Mouse (Mus musculus) stomach, postnatal 0 days (tissue): ENCODE measurements around the gene Lrriq4. TPM values are rescaled to one million over a fixed set of nuclear protein-coding genes. Genes with fewer than 3 reads are reported as not detected.

Experiments used
- ATAC-seq: fragments of 200-750 bp; cut with Nextera tagmentation; 2 replicates; pipeline ENCODE4 v1.8.0; 2017; ENCODE audit not compliant: low FRiP score, low TSS enrichment
- DNase-seq: peaks from one replicate; pipeline ENCODE4 v3.0.0-alpha.2; 2016; ENCODE audit warnings: low spot score
- H3K27ac ChIP-seq: fragments of 300-500 bp; sonication (generic); replicated peaks from 2 replicates; pipeline ENCODE4 v1.5.1; 2014; ENCODE audit warnings: mild to moderate bottlenecking, control low read depth
- H3K27me3 ChIP-seq: fragments of 300-500 bp; sonication (generic); 2 replicates; pipeline ENCODE4 v1.6.1; 2014; ENCODE audit warnings: low read length; ENCODE audit not compliant: control insufficient read depth, insufficient read depth
- H3K36me3 ChIP-seq: fragments of 300-500 bp; sonication (generic); 2 replicates; pipeline ENCODE4 v1.6.1; 2014; ENCODE audit warnings: low read length, mixed read lengths; ENCODE audit not compliant: control insufficient read depth, insufficient read depth
- H3K4me1 ChIP-seq: fragments of 300-500 bp; sonication (generic); replicated peaks from 2 replicates; pipeline ENCODE4 v1.6.1; 2014; ENCODE audit warnings: antibody characterized with exemption; ENCODE audit not compliant: control insufficient read depth, insufficient read depth
- H3K4me2 ChIP-seq: fragments of 300-500 bp; sonication (generic); replicated peaks from 2 replicates; pipeline ENCODE4 v1.6.1; 2014; ENCODE audit warnings: low read depth, mild to moderate bottlenecking, control low read depth, moderate library complexity
- H3K4me3 ChIP-seq: fragments of 300-500 bp; sonication (generic); 2 replicates; pipeline ENCODE4 v1.5.1; 2014; ENCODE audit warnings: low read depth, low read length, control low read depth
- H3K9ac ChIP-seq: fragments of 300-500 bp; sonication (generic); 2 replicates; pipeline ENCODE4 v1.6.1; 2014; ENCODE audit warnings: mild to moderate bottlenecking, low read length, control low read depth, mixed read lengths
- H3K9me3 ChIP-seq: fragments of 300-500 bp; sonication (generic); 2 replicates; pipeline ENCODE4 v1.6.1; 2016; ENCODE audit warnings: low read length; ENCODE audit not compliant: control insufficient read depth
- CTCF ChIP-seq: IDR thresholded peaks from 2 replicates; pipeline ENCODE4 v1.5.1; 2016; ENCODE audit warnings: antibody characterized with exemption, low read depth, mild to moderate bottlenecking, moderate library complexity
- EP300 ChIP-seq: optimal IDR thresholded peaks from 2 replicates; pipeline ENCODE3; 2016; ENCODE audit warnings: antibody characterized with exemption
- WGBS: fragments of 180-500 bp; shearing (Covaris S2); extraction: QIAGEN DNeasy Blood & Tissue Kit; methylation state at CpG from one replicate; pipeline ENCODE4 v1.1.7; 2014; 5-methylcytosine and 5-hydroxymethylcytosine counted together
- polyA plus RNA-seq: library from polyadenylated mRNA; unstranded; fragments of >200 nt; fragmentation: Nextera tagmentation; extraction: Ambion mirVana; gene quantifications from 2 replicates; pipeline ENCODE4 v1.2.1, GENCODE M21; 2015

The Lrriq4 gene
- polyA plus RNA-seq, 1 experiment from 2014 or later, result 0.10 TPM

DNA sequence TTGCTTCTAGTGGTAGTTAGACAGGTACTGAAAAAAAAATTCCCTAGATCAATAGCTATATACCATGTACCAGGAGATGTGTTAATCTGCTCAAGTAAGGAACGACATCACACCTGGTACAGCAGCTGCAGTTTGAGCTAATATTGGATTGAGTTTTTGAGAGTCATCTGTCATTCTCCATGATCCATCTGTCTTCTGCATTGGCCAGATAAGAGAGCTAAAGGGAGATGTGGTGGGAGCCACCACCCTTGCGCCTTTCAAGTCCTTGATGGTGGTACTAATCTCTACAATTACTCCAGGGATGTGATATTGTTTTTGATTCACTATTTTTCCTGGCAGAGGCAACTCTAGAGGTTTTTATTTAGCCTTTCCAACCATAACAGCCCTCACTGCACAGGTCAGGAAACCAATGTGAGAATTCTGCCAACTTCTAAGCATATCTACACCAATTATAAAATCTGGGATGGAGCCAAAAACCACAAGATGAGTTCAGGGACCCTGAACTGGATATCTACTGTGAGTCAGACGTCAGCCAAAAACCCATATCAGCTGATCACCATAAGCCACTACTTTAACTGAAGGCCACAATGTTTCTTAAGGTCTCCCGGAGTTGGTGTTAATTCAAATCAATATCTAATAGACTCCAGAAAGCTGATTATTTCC lies 62.4 kb downstream of the Lrriq4 start:
- Histone ChIP-seq H3K27me3 (no peaks in the 10 kb centered on the region), H3K4me2 (no peak overlapping the region), H3K9ac (no peak overlapping the region), H3K27ac (no peak overlapping the region), H3K4me3 (no peak overlapping the region), H3K4me1 (no peaks in the 10 kb centered on the region), H3K9me3 (no peaks in the 10 kb centered on the region), H3K36me3 (no peaks in the 10 kb centered on the region)
- ATAC-seq (no peak), DNase-seq (no peak)
- 71% methylated on average over 4 of the region's 4 CpGs for WGBS
- TF ChIP-seq EP300, result no peak

- DNase-seq, result no peak
- H3K9ac ChIP-seq, result no peak overlapping the region
- H3K36me3 ChIP-seq, result no peaks in the 10 kb centered on the region
- H3K27me3 ChIP-seq, result no peaks in the 10 kb centered on the region
- no peak overlapping the region for H3K27ac ChIP-seq
- ATAC-seq, result no peak
- TF ChIP-seq EP300, result no peak
- TF ChIP-seq CTCF, result no peak
- H3K4me2 ChIP-seq, result no peak overlapping the region
- no peaks in the 10 kb centered on the region for H3K9me3 ChIP-seq
- no peak overlapping the region for H3K4me3 ChIP-seq
- WGBS, result 74% methylated on average over 6 of the region's 6 CpGs
- H3K4me1 ChIP-seq, result no peaks in the 10 kb centered on the region
Measured at GRCm38 (mm10) chr3:30710191-30710590, 65.9 kb downstream of the Lrriq4 start.

GRCm38 (mm10) chr3:30713334-30713733 lies 69.0 kb downstream of the Lrriq4 start:
- 57% methylated on average over 1 of the region's 1 CpGs for WGBS

DNA sequence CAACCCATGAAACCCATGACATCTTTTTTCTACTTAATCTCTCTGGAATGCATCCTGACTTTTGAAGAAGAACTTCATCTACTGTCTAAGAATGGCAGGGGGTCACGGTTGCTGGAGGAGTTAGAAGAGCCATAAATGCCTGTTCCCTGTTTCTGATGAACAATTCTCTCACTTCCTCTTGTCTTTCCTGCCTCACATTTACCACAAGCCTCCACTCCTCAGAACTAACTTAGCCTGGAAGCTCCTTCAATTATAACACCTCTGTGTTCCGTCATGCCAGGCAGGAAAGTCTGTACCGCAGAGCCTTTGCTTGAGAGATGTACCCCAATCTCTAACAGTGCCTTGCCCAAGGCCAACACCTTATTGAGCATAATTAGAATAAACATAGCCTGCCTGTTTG lies 74.3 kb downstream of the Lrriq4 start:
- DNase-seq (no peak), ATAC-seq (no peak)
- Histone ChIP-seq H3K4me1 (no peaks in the 10 kb centered on the region), H3K36me3 (no peaks in the 10 kb centered on the region), H3K9me3 (no peaks in the 10 kb centered on the region), H3K27ac (no peak overlapping the region), H3K4me2 (no peak overlapping the region), H3K9ac (no peak overlapping the region), H3K27me3 (no peaks in the 10 kb centered on the region), H3K4me3 (no peak overlapping the region)
- no peak for TF ChIP-seq CTCF
- TF ChIP-seq EP300, result no peak
- 86% methylated on average over 3 of the region's 3 CpGs for WGBS

More at GRCm38 (mm10) chr3:30713334-30713733, 69.0 kb downstream of the Lrriq4 start:
- H3K9ac ChIP-seq, result no peak overlapping the region
- no peaks in the 10 kb centered on the region for H3K4me1 ChIP-seq
- H3K27me3 ChIP-seq, result no peaks in the 10 kb centered on the region
- TF ChIP-seq CTCF (peak; percentile 54), EP300 (no peak)
- DNase-seq (no peak), ATAC-seq (no peak)
- H3K9me3 ChIP-seq, result no peaks in the 10 kb centered on the region
- H3K27ac ChIP-seq, result no peak overlapping the region
- H3K4me2 ChIP-seq, result no peak overlapping the region
- no peak overlapping the region for H3K4me3 ChIP-seq
- H3K36me3 ChIP-seq, result no peaks in the 10 kb centered on the region

Other genes with a start within 250 kb of the Lrriq4 start
- gene Mecom, start 96.5 kb upstream of the Lrriq4 start, polyA plus RNA-seq, result 25.7 and 27.9 TPM in 2 replicates
- gene Actrt3, start 44.6 kb upstream of the Lrriq4 start, polyA plus RNA-seq, result not detected in 2 replicates
- gene Mynn, start 42.4 kb upstream of the Lrriq4 start, polyA plus RNA-seq, result 11.2 and 12.0 TPM in 2 replicates
- 0.15 and 0.23 TPM in 2 replicates for gene Lrrc34, start 3.4 kb downstream of the Lrriq4 start, polyA plus RNA-seq
- gene Lrrc31, start 55.3 kb downstream of the Lrriq4 start, polyA plus RNA-seq, result 16.1 and 16.9 TPM in 2 replicates
- gene Samd7, start 101.8 kb downstream of the Lrriq4 start, polyA plus RNA-seq, result not detected in 2 replicates
- 106 and 118 TPM in 2 replicates for gene Sec62, start 148.4 kb downstream of the Lrriq4 start, polyA plus RNA-seq
- gene Gpr160, start 211.4 kb downstream of the Lrriq4 start, polyA plus RNA-seq, result 21.2 and 21.5 TPM in 2 replicates